Mouse (Mus musculus) T-cell, adult 66 days (primary cell): ENCODE results near the gene Evi2a. TPM values are rescaled to one million over a fixed set of nuclear protein-coding genes. Genes with fewer than 3 reads are reported as not detected.

Source experiments
- total RNA-seq, 2 experiments: library from RNA; stranded (reverse); gene quantifications; 3 replicates in 1 of 2; 4 replicates in 1 of 2; pipeline ENCODE4 v1.2.4; 2023

Evi2a gene
- 10 to 100 TPM; 25.1 to 32.2 TPM for total RNA-seq

DNA sequence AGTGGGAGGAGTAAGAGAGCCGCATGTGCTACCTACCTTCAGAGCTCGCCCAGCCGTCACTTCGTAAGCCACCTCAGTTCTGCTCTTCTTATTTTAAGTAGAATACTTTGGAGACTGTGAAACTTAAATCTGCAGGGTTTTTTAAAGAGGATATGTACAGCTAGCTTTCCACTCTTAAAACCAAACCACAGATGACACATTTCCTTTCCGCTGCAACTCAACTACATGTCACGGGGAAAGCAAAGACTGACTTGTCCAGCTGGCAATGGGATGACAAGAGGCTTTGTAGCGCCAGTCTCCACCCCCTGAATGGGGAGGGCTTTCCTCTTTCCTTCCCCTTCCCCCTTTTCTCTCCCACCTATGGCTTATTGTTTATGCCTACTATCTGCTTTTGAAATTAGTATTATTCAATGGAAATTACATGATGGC is at the start of gene Evi2a, which contains the start of gene Evi2:
Gene Evi2a, minus strand, starts transcription at position 277 of the 429 bp plus-strand sequence.
Gene Evi2, minus strand, starts transcription at position 257 of the 429 bp plus-strand sequence.

DNA sequence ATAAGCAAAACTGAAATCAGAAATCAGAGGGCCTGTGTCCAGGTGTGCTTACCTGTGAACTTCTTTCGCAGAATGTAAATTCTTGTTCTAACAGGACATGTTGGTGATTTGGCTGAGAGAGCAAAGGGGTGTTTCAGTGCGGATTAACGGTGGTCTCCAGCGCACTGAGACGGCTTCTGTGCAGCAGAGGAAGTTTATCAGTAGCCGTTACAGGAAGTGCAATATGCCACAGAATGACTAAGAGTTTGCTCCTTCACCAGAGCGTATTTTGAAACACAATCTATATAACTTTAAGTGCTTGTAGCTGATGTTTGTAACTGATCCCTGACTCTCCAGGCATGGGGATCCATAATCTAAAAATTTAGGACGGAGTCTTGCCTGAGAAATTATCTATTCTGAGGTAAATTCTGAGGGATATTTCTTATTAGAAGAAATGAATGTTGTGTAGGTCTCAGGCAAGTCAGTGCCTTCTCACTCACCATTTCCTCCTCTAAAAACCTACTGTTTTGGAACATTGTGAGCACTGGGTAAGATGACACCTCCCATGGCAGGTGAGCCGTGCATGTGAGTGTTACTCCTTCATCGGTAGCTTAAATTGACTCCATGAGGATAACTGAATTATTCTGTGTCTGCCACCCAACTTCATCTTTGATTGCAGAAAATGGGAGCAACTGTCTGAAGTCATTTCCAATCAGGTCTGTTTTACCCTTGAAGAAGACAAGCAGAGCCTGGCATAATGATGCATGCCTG is 6.7 kb downstream of the Evi2a start, which contains the start of gene Evi2b:
Gene Evi2b, minus strand, starts transcription at position 203 of the 750 bp plus-strand sequence.

GRCm38 (mm10) chr11:79503845-79504244 is 26.6 kb downstream of the Evi2a start, which contains the start of gene Omg:
Gene Omg, minus strand, starts transcription at chr11:79504084.

Other genes starting within 250 kb of the Evi2a start
- 1 to 10 TPM; 1.1 to 1.6 TPM for gene Gm9964, start 233.7 kb downstream of the Evi2a start, total RNA-seq
- gene Nf1, start 190.9 kb downstream of the Evi2a start, total RNA-seq, result 10 to 100 TPM; 20.0 to 24.4 TPM
- under 1 TPM; 0.55 to 0.83 TPM for gene Omg, start 26.5 kb downstream of the Evi2a start, total RNA-seq
- gene Evi2b, start 6.8 kb downstream of the Evi2a start, total RNA-seq, result 100 to 1,000 TPM in 1 of 2 experiments, 10 to 100 TPM in 1; 83.7 to 102 TPM
- gene Evi2, start within 50 bp of the Evi2a start, total RNA-seq, result 1 to 10 TPM; 5.9 to 6.8 TPM
- gene Rab11fip4, start 60.6 kb upstream of the Evi2a start, total RNA-seq, result 10 to 100 TPM; 31.8 to 41.2 TPM